Mouse (Mus musculus): ENCODE data around the gene Pik3ca. TPM values are rescaled to one million over a fixed set of nuclear protein-coding genes. Genes with fewer than 3 reads are reported as not detected.

The Pik3ca gene
- polyA plus RNA-seq, 1 experiment, result 11.7 TPM

DNA sequence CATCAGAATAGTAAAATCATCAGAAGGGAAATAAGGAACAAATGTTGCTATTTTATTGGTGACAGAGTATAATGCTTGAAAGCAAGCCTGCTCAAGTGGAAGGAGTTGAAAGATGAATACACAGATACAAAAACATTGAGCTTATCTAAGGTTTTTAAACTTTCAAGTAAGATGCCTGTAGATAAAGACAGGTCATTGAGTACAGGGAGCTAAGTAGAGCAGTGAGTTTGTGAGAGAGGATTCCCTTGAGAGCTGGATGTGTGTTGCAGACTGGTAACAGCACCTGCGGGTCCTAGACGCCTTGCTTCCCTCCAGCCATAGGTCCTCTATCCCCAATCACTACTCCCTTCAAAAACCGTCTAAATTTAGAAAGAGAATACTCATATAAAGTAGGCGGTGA lies 1.2 kb downstream of the Pik3ca start:
- Histone ChIP-seq H3K79me2 (ENCODE audit: control insufficient read depth, insufficient read depth) (peaks cover 61% of the 10 kb centered on the region), H3K36me3 (ENCODE audit: control insufficient read depth, insufficient read depth) (no peaks in the 10 kb centered on the region), H3K4me2 (ENCODE audit: low read depth) (peak overlapping the region; percentile 95), H3K4me3 (peak overlapping the region; percentile 70), H3ac (ENCODE audit: control insufficient read depth, insufficient read length) (no peak overlapping the region), H3K27me3 (ENCODE audit: control insufficient read depth, insufficient read depth, insufficient read length) (no peaks in the 10 kb centered on the region)
- TF ChIP-seq POLR2A (IDR thresholded peaks at IDR 0.05; ENCODE audit: insufficient read length, low read depth), result no peak
- TF ChIP-seq E2F4 (IDR thresholded peaks at IDR 0.05; ENCODE audit: insufficient read depth), result no peak
- no peak for TF ChIP-seq TCF12 (IDR thresholded peaks at IDR 0.05; ENCODE audit: insufficient read depth, poor library complexity, severe bottlenecking)
- no peak for TF ChIP-seq MYOG (IDR thresholded peaks at IDR 0.05; ENCODE audit: control insufficient read depth in 1 of 3, insufficient read depth in 1 of 3, insufficient read length in 2 of 3, low read depth in 2 of 3)
- no peak for TF ChIP-seq MYOD1 (IDR thresholded peaks at IDR 0.05; ENCODE audit: control insufficient read depth in 1 of 3, insufficient read length in 2 of 3, low read depth in 2 of 3)
- TF ChIP-seq TCF3 (IDR thresholded peaks at IDR 0.05; ENCODE audit: insufficient read length, low read depth), result no peak
- TF ChIP-seq MAX (IDR thresholded peaks at IDR 0.05; ENCODE audit: low read depth), result no peak
- TF ChIP-seq CEBPB (IDR thresholded peaks at IDR 0.05; ENCODE audit: insufficient read depth, poor library complexity, severe bottlenecking), result no peak
- TF ChIP-seq USF1 (IDR thresholded peaks at IDR 0.05; ENCODE audit: low read depth), result no peak
- TF ChIP-seq REST (IDR thresholded peaks at IDR 0.05; ENCODE audit: insufficient read depth, insufficient read length), result no peak
- TF ChIP-seq POLR2AphosphoS2 (IDR thresholded peaks at IDR 0.05; ENCODE audit: insufficient read length, low read depth), result no peak
- TF ChIP-seq SRF (IDR thresholded peaks at IDR 0.05; ENCODE audit: control insufficient read depth, insufficient read length, low read depth), result no peak

DNA sequence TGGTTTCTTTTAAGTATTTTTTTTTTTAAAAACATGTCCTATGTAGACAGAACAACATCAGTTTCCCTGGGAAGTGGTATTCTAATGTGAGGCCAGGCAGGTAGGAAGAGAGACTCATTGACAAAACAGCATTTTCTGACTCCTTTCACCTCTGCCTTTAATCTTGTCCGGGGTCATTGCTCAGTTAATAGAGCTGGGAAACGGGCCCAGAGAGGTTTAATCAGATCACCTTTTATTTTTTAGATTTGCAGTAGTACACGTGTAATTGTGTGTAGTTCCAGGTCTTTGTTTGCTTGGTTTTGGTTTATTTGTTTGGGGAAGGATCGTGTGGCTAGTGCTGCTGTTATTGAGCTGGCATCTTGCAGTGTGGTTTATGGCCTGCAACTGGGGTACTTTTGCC lies 1.9 kb downstream of the Pik3ca start:
- TF ChIP-seq TCF12 (IDR thresholded peaks at IDR 0.05; ENCODE audit: insufficient read depth, poor library complexity, severe bottlenecking), result no peak
- no peak for TF ChIP-seq POLR2AphosphoS2 (IDR thresholded peaks at IDR 0.05; ENCODE audit: insufficient read length, low read depth)
- TF ChIP-seq MYOD1 (IDR thresholded peaks at IDR 0.05; ENCODE audit: control insufficient read depth in 1 of 3, insufficient read length in 2 of 3, low read depth in 2 of 3), result no peak
- no peak for TF ChIP-seq CEBPB (IDR thresholded peaks at IDR 0.05; ENCODE audit: insufficient read depth, poor library complexity, severe bottlenecking)
- no peak for TF ChIP-seq REST (IDR thresholded peaks at IDR 0.05; ENCODE audit: insufficient read depth, insufficient read length)
- TF ChIP-seq MYOG (IDR thresholded peaks at IDR 0.05; ENCODE audit: control insufficient read depth in 1 of 3, insufficient read depth in 1 of 3, insufficient read length in 2 of 3, low read depth in 2 of 3), result no peak
- no peak for TF ChIP-seq E2F4 (IDR thresholded peaks at IDR 0.05; ENCODE audit: insufficient read depth)
- no peak for TF ChIP-seq TCF3 (IDR thresholded peaks at IDR 0.05; ENCODE audit: insufficient read length, low read depth)
- TF ChIP-seq MAX (IDR thresholded peaks at IDR 0.05; ENCODE audit: low read depth), result no peak
- TF ChIP-seq POLR2A (IDR thresholded peaks at IDR 0.05; ENCODE audit: insufficient read length, low read depth), result no peak
- no peaks in the 10 kb centered on the region for H3K36me3 ChIP-seq (ENCODE audit: control insufficient read depth, insufficient read depth)
- no peaks in the 10 kb centered on the region for H3K27me3 ChIP-seq (ENCODE audit: control insufficient read depth, insufficient read depth, insufficient read length)
- H3ac ChIP-seq (ENCODE audit: control insufficient read depth, insufficient read length), result no peak overlapping the region
- peak overlapping the region; percentile 70 for H3K4me3 ChIP-seq
- peaks cover 69% of the 10 kb centered on the region for H3K79me2 ChIP-seq (ENCODE audit: control insufficient read depth, insufficient read depth)
- H3K4me2 ChIP-seq (ENCODE audit: low read depth), result peak overlapping the region; percentile 95

DNA sequence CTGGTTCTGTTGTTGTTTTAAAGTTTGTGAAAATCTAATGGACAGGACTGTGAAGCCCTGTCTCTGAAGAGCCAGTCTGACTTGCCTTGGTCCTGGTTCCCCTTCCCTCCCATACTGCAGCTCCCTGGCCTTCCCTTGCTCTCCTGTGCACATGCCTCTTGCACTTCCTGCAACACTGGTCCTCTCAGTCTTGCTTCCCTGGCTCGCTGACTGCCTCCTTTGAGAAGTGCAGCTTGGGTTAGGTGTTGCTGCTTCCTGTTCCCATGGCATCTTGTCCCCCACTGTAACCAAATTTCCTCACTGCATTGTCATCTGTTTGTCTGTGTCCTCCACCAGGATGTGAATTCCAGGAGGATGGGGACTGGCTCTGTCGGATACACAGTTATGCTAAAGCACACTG lies 2.5 kb downstream of the Pik3ca start:
- no peak overlapping the region for H3ac ChIP-seq (ENCODE audit: control insufficient read depth, insufficient read length)
- H3K4me3 ChIP-seq, result no peak overlapping the region
- H3K27me3 ChIP-seq (ENCODE audit: control insufficient read depth, insufficient read depth, insufficient read length), result no peaks in the 10 kb centered on the region
- no peak overlapping the region for H3K4me2 ChIP-seq (ENCODE audit: low read depth)
- H3K79me2 ChIP-seq (ENCODE audit: control insufficient read depth, insufficient read depth), result peaks cover 74% of the 10 kb centered on the region
- no peak for TF ChIP-seq MAX (IDR thresholded peaks at IDR 0.05; ENCODE audit: low read depth)
- TF ChIP-seq MYOD1 (IDR thresholded peaks at IDR 0.05; ENCODE audit: control insufficient read depth in 1 of 3, insufficient read length in 2 of 3, low read depth in 2 of 3), result no peak
- TF ChIP-seq CEBPB (IDR thresholded peaks at IDR 0.05; ENCODE audit: insufficient read depth, poor library complexity, severe bottlenecking), result no peak
- no peak for TF ChIP-seq TCF12 (IDR thresholded peaks at IDR 0.05; ENCODE audit: insufficient read depth, poor library complexity, severe bottlenecking)
- TF ChIP-seq MYOG (IDR thresholded peaks at IDR 0.05; ENCODE audit: control insufficient read depth in 1 of 3, insufficient read depth in 1 of 3, insufficient read length in 2 of 3, low read depth in 2 of 3), result no peak
- TF ChIP-seq POLR2AphosphoS2 (IDR thresholded peaks at IDR 0.05; ENCODE audit: insufficient read length, low read depth), result no peak
- TF ChIP-seq POLR2A (IDR thresholded peaks at IDR 0.05; ENCODE audit: insufficient read length, low read depth), result no peak
- TF ChIP-seq SRF (IDR thresholded peaks at IDR 0.05; ENCODE audit: control insufficient read depth, insufficient read length, low read depth), result no peak
- TF ChIP-seq USF1 (IDR thresholded peaks at IDR 0.05; ENCODE audit: low read depth), result no peak
- no peak for TF ChIP-seq REST (IDR thresholded peaks at IDR 0.05; ENCODE audit: insufficient read depth, insufficient read length)
- no peak for TF ChIP-seq E2F4 (IDR thresholded peaks at IDR 0.05; ENCODE audit: insufficient read depth)
- no peak for TF ChIP-seq TCF3 (IDR thresholded peaks at IDR 0.05; ENCODE audit: insufficient read length, low read depth)
- no peaks in the 10 kb centered on the region for H3K36me3 ChIP-seq (ENCODE audit: control insufficient read depth, insufficient read depth)

DNA sequence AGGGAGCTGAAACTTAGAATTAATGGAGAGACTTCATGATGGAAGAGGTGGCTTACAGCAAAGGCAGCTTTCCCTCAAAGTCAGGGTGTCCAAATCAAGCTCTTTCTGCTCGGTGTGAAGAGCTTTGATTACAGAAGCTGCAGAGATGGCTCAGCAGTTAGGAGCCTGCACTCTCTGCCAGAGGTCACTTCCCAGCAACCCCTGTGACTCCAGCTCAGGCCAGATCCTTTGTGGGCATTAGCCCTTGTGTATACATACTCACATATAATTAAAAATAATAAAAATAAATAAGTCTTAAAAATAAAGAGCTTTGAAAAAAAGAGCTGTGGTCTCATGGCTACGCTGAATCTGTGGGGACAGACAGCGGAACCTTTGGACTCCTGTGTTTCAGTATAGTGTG lies 4.1 kb downstream of the Pik3ca start:
- TF ChIP-seq REST (IDR thresholded peaks at IDR 0.05; ENCODE audit: insufficient read depth, insufficient read length) (no peak), SRF (IDR thresholded peaks at IDR 0.05; ENCODE audit: control insufficient read depth, insufficient read length, low read depth) (no peak), MYOG (IDR thresholded peaks at IDR 0.05; ENCODE audit: control insufficient read depth in 1 of 3, insufficient read depth in 1 of 3, insufficient read length in 2 of 3, low read depth in 2 of 3) (no peak), CEBPB (IDR thresholded peaks at IDR 0.05; ENCODE audit: insufficient read depth, poor library complexity, severe bottlenecking) (no peak), MAX (IDR thresholded peaks at IDR 0.05; ENCODE audit: low read depth) (no peak), E2F4 (IDR thresholded peaks at IDR 0.05; ENCODE audit: insufficient read depth) (no peak), POLR2A (IDR thresholded peaks at IDR 0.05; ENCODE audit: insufficient read length, low read depth) (no peak), USF1 (IDR thresholded peaks at IDR 0.05; ENCODE audit: low read depth) (no peak), MYOD1 (IDR thresholded peaks at IDR 0.05; ENCODE audit: control insufficient read depth in 1 of 3, insufficient read length in 2 of 3, low read depth in 2 of 3) (no peak), TCF3 (IDR thresholded peaks at IDR 0.05; ENCODE audit: insufficient read length, low read depth) (no peak), TCF12 (IDR thresholded peaks at IDR 0.05; ENCODE audit: insufficient read depth, poor library complexity, severe bottlenecking) (no peak), POLR2AphosphoS2 (IDR thresholded peaks at IDR 0.05; ENCODE audit: insufficient read length, low read depth) (no peak)
- no peaks in the 10 kb centered on the region for H3K36me3 ChIP-seq (ENCODE audit: control insufficient read depth, insufficient read depth)
- no peak overlapping the region for H3ac ChIP-seq (ENCODE audit: control insufficient read depth, insufficient read length)
- peaks cover 91% of the 10 kb centered on the region for H3K79me2 ChIP-seq (ENCODE audit: control insufficient read depth, insufficient read depth)
- no peak overlapping the region for H3K4me2 ChIP-seq (ENCODE audit: low read depth)
- no peaks in the 10 kb centered on the region for H3K27me3 ChIP-seq (ENCODE audit: control insufficient read depth, insufficient read depth, insufficient read length)
- H3K4me3 ChIP-seq, result no peak overlapping the region
